Mouse (Mus musculus): ENCODE results near the gene Gk5.

- TF ChIP-seq POLR2A (IDR thresholded peaks at IDR 0.05; ENCODE audit: low read depth, low read length) = no peak
- TF ChIP-seq CTCF (conservative IDR thresholded peaks at IDR 0.05; ENCODE audit: insufficient read depth, insufficient read length, low read depth, low read length) = no peak
Measured at GRCm38 (mm10) chr9:96094341-96094740, 24.8 kb upstream of the Gk5 start.
